Mouse (Mus musculus) forebrain, embryonic 15.5 days (tissue): ENCODE data around the gene Ssr2. TPM values are rescaled to one million over a fixed set of nuclear protein-coding genes. Genes with fewer than 3 reads are reported as not detected.
"Not testable (repeated sequence)": the region's sequence is repeated elsewhere in the genome, so short reads cannot be mapped to it uniquely, and the experiment has no call there.

Source experiments
- ATAC-seq: fragments of 200-750 bp; cut with Nextera tagmentation; replicated peaks from 2 replicates; pipeline ENCODE4 v1.8.0; 2017; ENCODE audit warnings: mild to moderate bottlenecking, moderate TSS enrichment, moderate library complexity
- H3K27ac ChIP-seq: fragments of 300-500 bp; sonication (generic); replicated peaks from 2 replicates; pipeline ENCODE4 v1.5.1; 2015; ENCODE audit warnings: mild to moderate bottlenecking, inconsistent platforms
- H3K27me3 ChIP-seq: fragments of 300-500 bp; sonication (generic); 2 replicates; pipeline ENCODE4 v1.6.1; 2015; ENCODE audit warnings: inconsistent platforms
- H3K36me3 ChIP-seq: fragments of 300-500 bp; sonication (generic); 2 replicates; pipeline ENCODE4 v1.6.1; 2015; ENCODE audit warnings: mild to moderate bottlenecking, inconsistent platforms
- H3K4me1 ChIP-seq: fragments of 300-500 bp; sonication (generic); 2 replicates; pipeline ENCODE4 v1.6.1; 2015; ENCODE audit warnings: inconsistent platforms
- H3K4me2 ChIP-seq: fragments of 300-500 bp; sonication (generic); replicated peaks from 2 replicates; pipeline ENCODE4 v1.6.1; 2015; ENCODE audit warnings: mild to moderate bottlenecking, inconsistent platforms
- H3K4me3 ChIP-seq: fragments of 300-500 bp; sonication (generic); 2 replicates; pipeline ENCODE4 v1.5.1; 2015; ENCODE audit warnings: mild to moderate bottlenecking, inconsistent platforms
- H3K9ac ChIP-seq: fragments of 300-500 bp; sonication (generic); replicated peaks from 2 replicates; pipeline ENCODE4 v1.6.1; 2015; ENCODE audit warnings: mild to moderate bottlenecking, inconsistent platforms
- H3K9me3 ChIP-seq: fragments of 300-500 bp; sonication (generic); 2 replicates; pipeline ENCODE4 v1.6.1; 2016; ENCODE audit warnings: inconsistent platforms
- WGBS: fragments of 180-500 bp; shearing (Covaris S2); methylation state at CpG from one replicate; pipeline ENCODE4 v1.1.7; 2015; ENCODE audit warnings: mixed read lengths; 5-methylcytosine and 5-hydroxymethylcytosine counted together
- polyA plus RNA-seq: library from polyadenylated mRNA; unstranded; fragments of >200 nt; fragmentation: Nextera tagmentation; extraction: Ambion mirVana; gene quantifications from 2 replicates; pipeline ENCODE4 v1.2.1, GENCODE M21; 2015

Ssr2 gene
- polyA plus RNA-seq, 1 experiment from 2014 or later, result 134 TPM

DNA sequence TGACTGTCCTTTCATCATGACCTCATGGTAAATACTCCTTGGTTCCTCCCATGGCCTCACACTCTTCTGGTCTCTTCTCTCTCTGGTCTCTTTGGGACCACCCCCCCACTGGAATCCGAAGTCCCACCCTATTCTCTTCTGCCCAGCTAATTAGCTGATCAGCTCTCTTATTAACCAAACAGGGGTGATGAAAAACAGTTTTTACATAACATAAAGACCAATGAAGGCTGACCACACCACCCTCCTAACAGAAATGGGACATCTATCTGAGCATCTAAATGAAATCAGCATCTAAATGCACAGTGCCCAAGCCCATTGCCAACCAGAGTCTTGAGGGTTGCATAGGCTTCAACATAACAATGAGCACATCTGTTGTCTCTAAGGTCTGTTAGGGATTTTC lies 3.8 kb upstream of the Ssr2 start:
- Histone ChIP-seq H3K36me3 (peaks cover 39% of the 10 kb centered on the region), H3K9ac (no peak overlapping the region), H3K27me3 (no peaks in the 10 kb centered on the region), H3K9me3 (no peaks in the 10 kb centered on the region), H3K27ac (no peak overlapping the region), H3K4me2 (no peak overlapping the region), H3K4me1 (no peaks in the 10 kb centered on the region), H3K4me3 (no peak overlapping the region)
- no peak for ATAC-seq
- WGBS, result 89% methylated on average over 1 of the region's 1 CpGs

DNA sequence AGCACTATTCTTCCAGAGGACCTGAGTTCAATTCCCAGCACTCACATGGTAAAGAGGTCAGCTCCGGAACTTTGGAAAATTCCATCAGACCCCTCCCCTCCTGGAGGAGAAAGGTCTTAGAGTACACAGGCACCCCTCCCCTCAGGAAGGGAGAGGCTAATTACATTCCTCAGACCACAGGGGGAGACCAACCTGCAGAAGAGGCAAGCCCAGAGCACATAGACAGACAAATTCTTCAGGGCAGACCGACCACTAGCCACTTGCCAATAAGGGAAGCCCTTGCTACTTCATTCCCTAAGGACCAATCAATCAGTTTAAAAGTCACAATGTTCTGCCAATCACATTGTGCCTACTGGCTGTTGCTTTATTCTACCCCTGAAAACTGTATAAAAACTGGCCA lies 2.8 kb upstream of the Ssr2 start:
- H3K4me2 ChIP-seq, result no peak overlapping the region
- H3K4me1 ChIP-seq, result no peaks in the 10 kb centered on the region
- ATAC-seq, result no peak
- no peaks in the 10 kb centered on the region for H3K27me3 ChIP-seq
- H3K36me3 ChIP-seq, result peaks cover 31% of the 10 kb centered on the region
- WGBS, result 85% methylated on average over 2 of the region's 2 CpGs
- H3K4me3 ChIP-seq, result no peak overlapping the region
- H3K9ac ChIP-seq, result no peak overlapping the region
- no peak overlapping the region for H3K27ac ChIP-seq
- no peaks in the 10 kb centered on the region for H3K9me3 ChIP-seq

DNA sequence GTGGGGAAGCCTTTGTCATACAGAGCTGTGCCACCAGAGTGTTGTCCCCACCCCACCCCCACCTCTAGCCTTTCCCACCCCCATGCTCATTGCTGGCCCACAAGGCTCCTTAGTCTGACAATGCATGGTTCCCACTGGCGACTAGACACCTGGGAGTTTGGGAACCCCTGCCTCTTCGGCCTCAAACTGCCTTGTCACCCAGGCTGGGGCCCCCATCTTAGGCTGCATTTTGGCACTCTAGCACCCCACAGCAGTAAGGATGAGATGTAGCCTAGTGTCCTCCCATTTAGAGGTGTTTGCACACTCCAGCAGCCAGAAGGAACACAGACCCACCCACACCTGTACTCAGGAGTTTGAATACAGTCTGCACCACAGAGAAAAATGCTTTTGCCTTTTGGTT lies 1.9 kb upstream of the Ssr2 start:
- H3K9me3 ChIP-seq, result no peaks in the 10 kb centered on the region
- 87% methylated on average over 2 of the region's 2 CpGs for WGBS
- H3K9ac ChIP-seq, result no peak overlapping the region
- ATAC-seq, result no peak
- peaks cover under 1% of the 10 kb centered on the region for H3K4me1 ChIP-seq
- H3K36me3 ChIP-seq, result peaks cover 21% of the 10 kb centered on the region
- no peak overlapping the region for H3K4me2 ChIP-seq
- no peaks in the 10 kb centered on the region for H3K27me3 ChIP-seq
- H3K27ac ChIP-seq, result no peak overlapping the region
- no peak overlapping the region for H3K4me3 ChIP-seq

GRCm38 (mm10) chr3:88577846-88578245 lies 2.2 kb downstream of the Ssr2 start:
- not testable (repeated sequence) for H3K4me2 ChIP-seq, H3K4me3 ChIP-seq, H3K27ac ChIP-seq, H3K9ac ChIP-seq, H3K9me3 ChIP-seq, ATAC-seq, H3K27me3 ChIP-seq
- WGBS, result 90% methylated on average over 5 of the region's 5 CpGs
- peaks cover 19% of the 10 kb centered on the region for H3K36me3 ChIP-seq
- H3K4me1 ChIP-seq, result peaks cover 18% of the 10 kb centered on the region

DNA sequence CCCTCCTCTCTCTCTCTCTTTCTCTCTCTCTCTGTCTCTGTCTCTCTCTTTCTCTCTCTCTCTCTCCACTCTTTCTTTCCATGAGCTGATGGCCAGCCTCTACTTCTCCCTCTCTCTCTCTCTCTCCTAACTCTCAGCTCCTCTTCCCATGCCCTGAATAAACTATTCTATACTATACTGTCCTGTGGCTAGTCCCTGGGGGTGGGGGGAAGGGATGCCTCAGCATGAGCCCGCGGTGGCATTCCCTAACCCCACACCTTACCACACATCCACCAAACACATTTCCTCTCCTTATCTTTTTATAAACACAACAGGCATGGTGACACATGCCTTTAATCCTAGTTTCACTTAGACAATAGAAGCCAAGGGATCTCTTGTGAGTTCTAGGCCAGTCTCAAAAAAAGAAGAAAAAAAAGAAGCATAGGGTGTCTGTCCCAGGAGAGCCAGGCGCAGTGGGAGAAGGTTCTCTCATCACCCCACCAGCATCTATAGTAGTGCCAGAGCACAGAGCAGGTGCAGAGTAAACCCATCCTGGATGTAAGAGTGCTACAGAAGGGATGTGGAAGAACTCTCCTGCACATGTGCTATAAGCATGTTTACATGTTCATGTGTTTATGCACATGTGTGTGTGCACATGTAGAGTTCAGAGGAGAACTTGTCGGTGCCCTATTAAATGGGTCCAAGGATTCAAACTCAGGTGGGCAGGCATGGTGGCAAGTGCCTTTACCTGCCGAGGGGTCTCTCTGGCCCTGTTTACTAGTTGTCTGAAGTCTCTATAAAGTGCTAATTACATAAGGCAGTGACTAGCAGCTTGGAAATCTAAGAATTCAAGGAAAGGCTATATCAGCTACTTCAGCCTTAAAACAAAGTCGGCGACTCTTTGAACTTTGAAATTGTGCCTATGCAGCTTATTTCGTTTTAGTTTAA lies 3.1 kb downstream of the Ssr2 start:
- Histone ChIP-seq H3K9ac (peak overlapping the region; percentile 95), H3K27me3 (no peaks in the 10 kb centered on the region), H3K9me3 (no peaks in the 10 kb centered on the region), H3K4me3 (peak overlapping the region; percentile 90), H3K36me3 (peaks cover 28% of the 10 kb centered on the region), H3K4me2 (peak overlapping the region; percentile 53), H3K27ac (0 out of 2 replicates have a peak overlapping the region, but pooled peaks have one; percentile 71), H3K4me1 (peaks cover 18% of the 10 kb centered on the region)
- peak; percentile 49 for ATAC-seq
- 57% methylated on average over 8 of the region's 8 CpGs for WGBS

- under 1% methylated on average over 34 of the region's 34 CpGs for WGBS
- Histone ChIP-seq H3K9ac (peak overlapping the region; percentile 95), H3K36me3 (peaks cover 33% of the 10 kb centered on the region), H3K27ac (peak overlapping the region; percentile 71), H3K9me3 (no peaks in the 10 kb centered on the region), H3K4me1 (peaks cover 18% of the 10 kb centered on the region), H3K27me3 (no peaks in the 10 kb centered on the region), H3K4me2 (peak overlapping the region; percentile 53), H3K4me3 (peak overlapping the region; percentile 90)
- ATAC-seq, result peak; percentile 95
These were observed 3.9 kb downstream of the Ssr2 start for GRCm38 (mm10) chr3:88579454-88580117.

- Histone ChIP-seq H3K27ac (no peak overlapping the region), H3K36me3 (peaks cover 63% of the 10 kb centered on the region), H3K27me3 (no peaks in the 10 kb centered on the region), H3K4me2 (no peak overlapping the region), H3K9me3 (no peaks in the 10 kb centered on the region), H3K4me1 (peaks cover 4% of the 10 kb centered on the region), H3K9ac (no peak overlapping the region), H3K4me3 (no peak overlapping the region)
- WGBS, result 94% methylated on average over 6 of the region's 6 CpGs
- no peak for ATAC-seq
These were observed 10.1 kb downstream of the Ssr2 start for GRCm38 (mm10) chr3:88585769-88586168.

DNA sequence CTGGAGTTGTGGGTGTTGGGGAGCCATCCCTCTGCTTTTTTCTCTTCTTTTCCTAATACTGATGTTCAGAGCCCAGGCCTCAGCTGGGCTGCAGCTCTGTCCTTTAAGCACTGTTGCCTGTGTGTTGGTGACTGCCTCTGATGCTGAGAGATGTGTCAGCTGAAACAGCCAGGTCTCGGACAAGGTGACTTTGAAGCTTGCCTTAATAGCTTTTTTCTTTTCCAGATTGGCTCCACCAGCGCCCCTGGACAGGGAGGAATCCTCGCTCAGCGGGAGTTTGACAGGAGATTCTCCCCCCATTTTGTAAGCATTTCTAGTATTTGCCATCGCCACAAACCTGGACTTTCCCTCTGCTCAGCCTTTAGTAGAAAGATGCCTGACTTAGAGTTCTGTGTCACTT lies 11.0 kb downstream of the Ssr2 start:
- Histone ChIP-seq H3K9ac (no peak overlapping the region), H3K4me2 (no peak overlapping the region), H3K9me3 (no peaks in the 10 kb centered on the region), H3K4me1 (peaks cover 1% of the 10 kb centered on the region; the same call in 1 of the 2 replicates), H3K4me3 (no peak overlapping the region), H3K27me3 (no peaks in the 10 kb centered on the region), H3K36me3 (peaks cover 56% of the 10 kb centered on the region), H3K27ac (no peak overlapping the region)
- ATAC-seq, result no peak
- 93% methylated on average over 5 of the region's 5 CpGs for WGBS

GRCm38 (mm10) chr3:88590246-88590645 lies 14.6 kb downstream of the Ssr2 start:
- Histone ChIP-seq H3K36me3 (peaks cover 30% of the 10 kb centered on the region), H3K4me3 (no peak overlapping the region), H3K9me3 (no peaks in the 10 kb centered on the region), H3K27me3 (no peaks in the 10 kb centered on the region), H3K9ac (no peak overlapping the region), H3K4me1 (peaks cover 3% of the 10 kb centered on the region; the same call in 1 of the 2 replicates), H3K4me2 (no peak overlapping the region), H3K27ac (no peak overlapping the region)
- ATAC-seq, result no peak
- WGBS, result 29% methylated on average over 5 of the region's 5 CpGs

- Histone ChIP-seq H3K4me2 (no peak overlapping the region), H3K27me3 (no peaks in the 10 kb centered on the region), H3K9ac (no peak overlapping the region), H3K4me3 (no peak overlapping the region), H3K36me3 (peaks cover 24% of the 10 kb centered on the region), H3K27ac (no peak overlapping the region), H3K9me3 (no peaks in the 10 kb centered on the region), H3K4me1 (peaks cover 3% of the 10 kb centered on the region; the same call in 1 of the 2 replicates)
- no peak for ATAC-seq
- WGBS, result 54% methylated on average over 3 of the region's 3 CpGs
These were observed 15.4 kb downstream of the Ssr2 start for GRCm38 (mm10) chr3:88591044-88591443.

- Histone ChIP-seq H3K9ac (no peak overlapping the region), H3K9me3 (no peaks in the 10 kb centered on the region), H3K36me3 (peaks cover 14% of the 10 kb centered on the region), H3K27ac (no peak overlapping the region), H3K27me3 (no peaks in the 10 kb centered on the region), H3K4me3 (no peak overlapping the region), H3K4me2 (no peak overlapping the region), H3K4me1 (peaks cover 3% of the 10 kb centered on the region; the same call in 1 of the 2 replicates)
- ATAC-seq, result no peak
- 38% methylated on average over 9 of the region's 9 CpGs for WGBS
These were observed 16.5 kb downstream of the Ssr2 start for GRCm38 (mm10) chr3:88591950-88592731.
